ENCODE assay signal across 9 mouse cellular contexts in genomic region chr11:36264776-36265466, GRCm38 (mm10).
A peak's percentile ranks its signal among the peaks of the same experiment; 100 is the strongest.
DNase-seq lines count a peak whose midpoint lies in the region; ATAC-seq and TF ChIP-seq lines count a peak whose summit lies in the region.
"Had no signal": no experiment of that assay in that cellular context is flagged by ENCODE, and none has a peak within 500 bp of the region (broad histone marks: within the 10 kb centered on the region; RNA-seq: fewer than 3 reads in every experiment).

No protein-coding gene starts in this region.

- H3K4me3 ChIP-seq in neural tube, embryonic 12.5 days, result no peak overlapping the region
- no peak overlapping the region for H3K4me3 ChIP-seq in kidney, postnatal 0 days (replicated peaks; ENCODE audit: low read depth, low read length)
- H3K4me3 ChIP-seq: liver, embryonic 13.5 days had no signal

- no peaks in the 10 kb centered on the region for H3K36me3 ChIP-seq in neural tube, embryonic 12.5 days
- H3K36me3 ChIP-seq in kidney, postnatal 0 days (ENCODE audit: insufficient read depth, low read length), result no peaks in the 10 kb centered on the region
- H3K36me3 ChIP-seq: liver, embryonic 13.5 days had no signal

- no peaks in the 10 kb centered on the region for H3K9me3 ChIP-seq in neural tube, embryonic 12.5 days
- H3K9me3 ChIP-seq in kidney, postnatal 0 days (replicated peaks; ENCODE audit: low read length), result no peaks in the 10 kb centered on the region
- H3K9me3 ChIP-seq: liver, embryonic 13.5 days had no signal

- no peak overlapping the region for H3K9ac ChIP-seq in neural tube, embryonic 12.5 days
- no peak overlapping the region for H3K9ac ChIP-seq in kidney, postnatal 0 days (ENCODE audit: low read depth, low read length)
- H3K9ac ChIP-seq: liver, embryonic 13.5 days had no signal

- H3K27me3 ChIP-seq in neural tube, embryonic 12.5 days (replicated peaks), result no peaks in the 10 kb centered on the region
- no peaks in the 10 kb centered on the region for H3K27me3 ChIP-seq in kidney, postnatal 0 days (ENCODE audit: insufficient read depth, low read length)
- H3K27me3 ChIP-seq: liver, embryonic 13.5 days had no signal

- DNase-seq in neural tube, embryonic 10.5 days (ENCODE audit: extremely low spot score, low spot score), result no peak
- DNase-seq in cerebellum, adult 9-11 months, result peak; percentile 14
- peak; percentile 22 for DNase-seq in kidney, postnatal 0 days (ENCODE audit: low spot score)
- peak; percentile 19 for DNase-seq in ovary, postnatal 36 days (ENCODE audit: low spot score)
- DNase-seq in layer of hippocampus, adult 8-10 months (ENCODE audit: low spot score in 2 of 2), result no peak
- no peak for DNase-seq in retina, embryonic 14.5 days (ENCODE audit: low spot score)
- no peak for DNase-seq in frontal cortex, postnatal 10 days (ENCODE audit: low spot score in 2 of 2)
- DNase-seq: liver, embryonic 13.5 days had no signal

- 0 out of 2 replicates have a peak, but pooled peaks have one; percentile 33 for ATAC-seq in neural tube, embryonic 12.5 days (ENCODE audit: low FRiP score, low read depth)
- no peak for ATAC-seq in kidney, postnatal 0 days (replicated peaks; ENCODE audit: low FRiP score, low read depth)

- H3K4me2 ChIP-seq in neural tube, embryonic 12.5 days (replicated peaks), result no peak overlapping the region
- H3K4me2 ChIP-seq in kidney, postnatal 0 days (ENCODE audit: low read length), result no peak overlapping the region
- H3K4me2 ChIP-seq: liver, embryonic 13.5 days had no signal

- H3K27ac ChIP-seq in neural tube, embryonic 12.5 days, result no peak overlapping the region
- H3K27ac ChIP-seq in kidney, postnatal 0 days, result no peak overlapping the region
- H3K27ac ChIP-seq: liver, embryonic 13.5 days had no signal

- no peak for TF ChIP-seq CTCF in kidney, postnatal 0 days (IDR thresholded peaks at IDR 0.05; ENCODE audit: low read depth)

- peaks cover 11% of the 10 kb centered on the region for H3K4me1 ChIP-seq in neural tube, embryonic 12.5 days
- H3K4me1 ChIP-seq in kidney, postnatal 0 days (replicated peaks; ENCODE audit: insufficient read depth, low read length), result no peaks in the 10 kb centered on the region
- H3K4me1 ChIP-seq: liver, embryonic 13.5 days had no signal

- WGBS in neural tube, embryonic 12.5 days, result 62% methylated on average over 17 of the region's 17 CpGs
- WGBS in kidney, postnatal 0 days, result 70% methylated on average over 17 of the region's 17 CpGs

Comparison
In these comparisons a context has a peak if more than half of its experiments do, and no peak if none do; other contexts are left out.
1. DNase-seq: peak in cerebellum, adult 9-11 months (single experiment), kidney, postnatal 0 days (single experiment) and ovary, postnatal 36 days (single experiment); none in neural tube, embryonic 10.5 days (single experiment), layer of hippocampus, adult 8-10 months (0 of 2), retina, embryonic 14.5 days (single experiment) and frontal cortex, postnatal 10 days (0 of 2).